Mouse (Mus musculus) B cell, adult 67 days (primary cell): Measurements from ENCODE around the gene Olfr1466. TPM values are rescaled to one million over a fixed set of nuclear protein-coding genes. Genes with fewer than 3 reads are reported as not detected.

Experiments
- total RNA-seq, 2 experiments: library from RNA; stranded (reverse); gene quantifications; 4 replicates each; pipeline ENCODE4 v1.2.4; 2023

The Olfr1466 gene
- total RNA-seq: not detected

DNA sequence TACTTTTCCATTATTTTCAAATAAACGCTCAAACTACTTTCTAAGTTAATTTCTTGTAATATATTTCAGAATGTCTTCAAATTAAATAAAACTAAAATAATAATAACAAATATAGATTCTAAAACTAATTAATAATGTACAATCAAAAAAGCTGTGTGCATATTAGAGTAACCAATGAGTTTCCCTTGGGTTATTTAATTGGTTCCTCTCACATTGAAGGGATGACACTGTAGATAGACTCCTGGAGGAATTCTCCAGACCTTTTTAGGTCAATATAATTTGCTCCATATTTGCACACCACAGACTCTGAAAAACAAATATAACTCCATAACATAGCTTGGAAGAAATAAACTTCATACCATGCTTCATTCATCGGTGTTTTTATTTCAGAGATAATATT, at the start of gene Olfr1466:
TSS of gene Olfr1466 (plus strand) at position 301 of the 400 bp plus-strand sequence.

DNA sequence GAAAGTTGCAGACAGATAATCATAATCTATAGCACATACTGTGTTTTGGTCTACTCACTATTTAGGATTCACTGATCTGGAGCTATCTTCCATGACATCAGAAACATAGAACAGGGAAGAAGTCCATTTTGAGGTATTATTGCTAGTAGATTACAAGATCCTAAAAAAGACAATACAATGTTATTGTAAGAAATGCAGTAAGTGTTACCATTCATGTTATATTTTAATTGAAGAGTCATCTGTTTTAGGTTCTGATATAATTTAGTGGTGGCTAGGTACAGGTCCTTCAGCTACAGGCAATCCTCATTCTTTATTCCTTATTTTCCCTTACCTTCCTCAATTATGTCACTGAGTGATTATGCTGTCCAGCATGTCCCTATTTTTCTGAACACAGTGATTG, 23.2 kb upstream of the Olfr1466 start, which contains the start of gene Olfr1465:
TSS of gene Olfr1465 (minus strand) at position 101 of the 400 bp plus-strand sequence.

DNA sequence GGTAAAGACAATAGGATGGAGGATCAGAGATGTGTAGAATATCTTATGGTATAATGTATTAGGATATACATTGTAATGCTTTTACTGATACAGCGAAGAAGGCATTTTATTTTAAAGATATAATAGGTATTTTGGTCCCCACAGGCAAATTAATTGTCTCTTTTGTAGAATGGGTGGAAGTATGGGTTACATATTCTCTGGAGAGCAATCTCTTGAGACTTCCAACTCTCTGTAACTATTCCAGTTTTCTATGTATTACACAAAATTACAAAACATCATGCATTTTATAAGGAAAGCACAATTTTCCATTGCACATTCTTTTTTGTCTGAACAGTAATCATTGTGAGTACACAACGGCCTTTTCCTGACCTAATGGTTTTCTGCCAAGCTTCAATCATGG, 23.3 kb downstream of the Olfr1466 start, which contains the start of gene Olfr1467:
TSS of gene Olfr1467 (plus strand) at position 301 of the 400 bp plus-strand sequence.

Other genes with a start within 250 kb of the Olfr1466 start
- not detected for gene Olfr1457, start 241.0 kb upstream of the Olfr1466 start, total RNA-seq
- gene Olfr1458, start 232.1 kb upstream of the Olfr1466 start, total RNA-seq: not detected
- gene Olfr1459, start 189.3 kb upstream of the Olfr1466 start, total RNA-seq: under 1 TPM; 0.12 to 0.24 TPM
- gene Olfr1461, start 175.9 kb upstream of the Olfr1466 start, total RNA-seq: not detected
- not detected for gene Olfr1462, start 153.1 kb upstream of the Olfr1466 start, total RNA-seq
- not detected for gene Olfr1463, start 107.5 kb upstream of the Olfr1466 start, total RNA-seq
- not detected for gene Olfr1465, start 23.3 kb upstream of the Olfr1466 start, total RNA-seq
- gene Olfr1467, start 23.4 kb downstream of the Olfr1466 start, total RNA-seq: not detected
- gene Olfr1469, start 69.0 kb downstream of the Olfr1466 start, total RNA-seq: not detected
- gene Olfr1471, start 104.5 kb downstream of the Olfr1466 start, total RNA-seq: not detected
- gene Olfr1472, start 117.2 kb downstream of the Olfr1466 start, total RNA-seq: not detected
- not detected for gene Olfr1474, start 130.7 kb downstream of the Olfr1466 start, total RNA-seq
- not detected for gene Olfr1475, start 141.3 kb downstream of the Olfr1466 start, total RNA-seq
- gene Olfr1477, start 161.7 kb downstream of the Olfr1466 start, total RNA-seq: not detected
- gene Olfr1480, start 189.1 kb downstream of the Olfr1466 start, total RNA-seq: not detected
- gene Olfr1484, start 244.6 kb downstream of the Olfr1466 start, total RNA-seq: not detected